Mouse (Mus musculus) lung, embryonic 16.5 days (tissue): ENCODE results near the gene Dock8. TPM values are rescaled to one million over a fixed set of nuclear protein-coding genes. Genes with fewer than 3 reads are reported as not detected.

Experiments
- ATAC-seq: fragments of 200-750 bp; cut with Nextera tagmentation; 2 replicates; pipeline ENCODE4 v1.8.0; 2017; ENCODE audit warnings: low read depth, mild to moderate bottlenecking, moderate library complexity
- H3K27ac ChIP-seq: fragments of 300-500 bp; sonication (generic); 2 replicates; pipeline ENCODE4 v1.5.1; 2014; ENCODE audit warnings: mild to moderate bottlenecking, control low read depth, low read length
- H3K27me3 ChIP-seq: fragments of 300-500 bp; sonication (generic); 2 replicates; pipeline ENCODE4 v1.6.1; 2014; ENCODE audit warnings: low read depth, low read length, mixed read lengths; ENCODE audit not compliant: control insufficient read depth, insufficient read depth
- H3K36me3 ChIP-seq: fragments of 300-500 bp; sonication (generic); 2 replicates; pipeline ENCODE4 v1.6.1; 2014; ENCODE audit warnings: low read length; ENCODE audit not compliant: control insufficient read depth, insufficient read depth
- H3K4me1 ChIP-seq: fragments of 300-500 bp; sonication (generic); replicated peaks from 2 replicates; pipeline ENCODE4 v1.6.1; 2014; ENCODE audit warnings: low read length, mixed read lengths; ENCODE audit not compliant: control insufficient read depth, insufficient read depth
- H3K4me2 ChIP-seq: fragments of 300-500 bp; sonication (generic); 2 replicates; pipeline ENCODE4 v1.6.1; 2014; ENCODE audit warnings: low read depth, low read length, control low read depth
- H3K4me3 ChIP-seq: fragments of 300-500 bp; sonication (generic); 2 replicates; pipeline ENCODE4 v1.5.1; 2014; ENCODE audit warnings: mild to moderate bottlenecking, low read length, control low read depth
- H3K9ac ChIP-seq: fragments of 300-500 bp; sonication (generic); 2 replicates; pipeline ENCODE4 v1.6.1; 2014; ENCODE audit warnings: low read length, control low read depth
- H3K9me3 ChIP-seq: fragments of 300-500 bp; sonication (generic); 2 replicates; pipeline ENCODE4 v1.6.1; 2016; ENCODE audit warnings: low read length; ENCODE audit not compliant: control insufficient read depth
- WGBS: fragments of 180-500 bp; shearing (Covaris S2); extraction: QIAGEN DNeasy Blood & Tissue Kit; methylation state at CpG from one replicate; pipeline ENCODE4 v1.1.7; 2014; 5-methylcytosine and 5-hydroxymethylcytosine counted together
- polyA plus RNA-seq: library from polyadenylated mRNA; unstranded; fragments of >200 nt; fragmentation: Nextera tagmentation; extraction: Ambion mirVana; gene quantifications from 2 replicates; pipeline ENCODE4 v1.2.1, GENCODE M21; 2015

Gene Dock8
- polyA plus RNA-seq, 1 experiment from 2014 or later, result 3.9 TPM

- WGBS, result 55% methylated on average over 9 of the region's 9 CpGs
- H3K27ac ChIP-seq, result no peak overlapping the region
- ATAC-seq, result no peak
- H3K27me3 ChIP-seq, result no peaks in the 10 kb centered on the region
- no peaks in the 10 kb centered on the region for H3K4me1 ChIP-seq
- no peak overlapping the region for H3K9ac ChIP-seq
- H3K9me3 ChIP-seq, result no peaks in the 10 kb centered on the region
- no peaks in the 10 kb centered on the region for H3K36me3 ChIP-seq
- no peak overlapping the region for H3K4me3 ChIP-seq
- H3K4me2 ChIP-seq, result no peak overlapping the region
Observed at GRCm38 (mm10) chr19:25166412-25166811, 167.1 kb downstream of the Dock8 start.

GRCm38 (mm10) chr19:25171395-25171794 lies 172.1 kb downstream of the Dock8 start:
- ATAC-seq, result no peak
- H3K4me3 ChIP-seq, result no peak overlapping the region
- WGBS, result 44% methylated on average over 10 of the region's 10 CpGs

GRCm38 (mm10) chr19:25176746-25177145 lies 177.4 kb downstream of the Dock8 start:
- no peak overlapping the region for H3K4me3 ChIP-seq
- H3K4me2 ChIP-seq, result no peak overlapping the region
- 87% methylated on average over 11 of the region's 11 CpGs for WGBS
- H3K4me1 ChIP-seq, result no peaks in the 10 kb centered on the region
- H3K9me3 ChIP-seq, result no peaks in the 10 kb centered on the region
- H3K9ac ChIP-seq, result no peak overlapping the region
- ATAC-seq, result no peak
- no peaks in the 10 kb centered on the region for H3K36me3 ChIP-seq
- no peaks in the 10 kb centered on the region for H3K27me3 ChIP-seq
- H3K27ac ChIP-seq, result no peak overlapping the region

More at GRCm38 (mm10) chr19:25171395-25171794, 172.1 kb downstream of the Dock8 start:
- Histone ChIP-seq H3K36me3 (no peaks in the 10 kb centered on the region), H3K9ac (no peak overlapping the region), H3K4me1 (no peaks in the 10 kb centered on the region), H3K27me3 (no peaks in the 10 kb centered on the region), H3K9me3 (no peaks in the 10 kb centered on the region), H3K27ac (no peak overlapping the region), H3K4me2 (no peak overlapping the region)

- peaks cover 2% of the 10 kb centered on the region; the same call in 1 of the 2 replicates for H3K4me1 ChIP-seq
- no peak overlapping the region for H3K4me3 ChIP-seq
- no peak for ATAC-seq
- H3K36me3 ChIP-seq, result no peaks in the 10 kb centered on the region
- WGBS, result 75% methylated on average over 6 of the region's 6 CpGs
- H3K27ac ChIP-seq, result no peak overlapping the region
- no peaks in the 10 kb centered on the region for H3K9me3 ChIP-seq
- no peak overlapping the region for H3K9ac ChIP-seq
- no peaks in the 10 kb centered on the region for H3K27me3 ChIP-seq
- no peak overlapping the region for H3K4me2 ChIP-seq
Observed at GRCm38 (mm10) chr19:25180024-25180423, 180.7 kb downstream of the Dock8 start.

- Histone ChIP-seq H3K4me3 (no peak overlapping the region), H3K36me3 (no peaks in the 10 kb centered on the region), H3K9me3 (no peaks in the 10 kb centered on the region), H3K27me3 (no peaks in the 10 kb centered on the region), H3K4me2 (no peak overlapping the region), H3K4me1 (peaks cover 6% of the 10 kb centered on the region; the same call in 1 of the 2 replicates), H3K9ac (no peak overlapping the region), H3K27ac (no peak overlapping the region)
- ATAC-seq, result no peak
- WGBS, result 76% methylated on average over 6 of the region's 6 CpGs
Observed at GRCm38 (mm10) chr19:25180547-25180946, 181.2 kb downstream of the Dock8 start.

- no peaks in the 10 kb centered on the region for H3K27me3 ChIP-seq
- H3K9ac ChIP-seq, result no peak overlapping the region
- peaks cover 19% of the 10 kb centered on the region; the same call in 1 of the 2 replicates for H3K4me1 ChIP-seq
- H3K4me3 ChIP-seq, result no peak overlapping the region
- ATAC-seq, result no peak
- no peak overlapping the region for H3K27ac ChIP-seq
- no peak overlapping the region for H3K4me2 ChIP-seq
- 80% methylated on average over 7 of the region's 7 CpGs for WGBS
- no peaks in the 10 kb centered on the region for H3K36me3 ChIP-seq
- H3K9me3 ChIP-seq, result no peaks in the 10 kb centered on the region
Observed at GRCm38 (mm10) chr19:25184076-25184475, 184.7 kb downstream of the Dock8 start.

- peak overlapping the region; percentile 23; the same call in 1 of the 2 replicates for H3K27ac ChIP-seq
- peak; percentile 26; the same call in 1 of the 2 replicates for ATAC-seq
- 47% methylated on average over 5 of the region's 5 CpGs for WGBS
- H3K4me2 ChIP-seq, result no peak overlapping the region
- no peaks in the 10 kb centered on the region for H3K27me3 ChIP-seq
- H3K4me1 ChIP-seq, result peaks cover 19% of the 10 kb centered on the region; the same call in 1 of the 2 replicates
- H3K36me3 ChIP-seq, result no peaks in the 10 kb centered on the region
- no peaks in the 10 kb centered on the region for H3K9me3 ChIP-seq
- H3K4me3 ChIP-seq, result no peak overlapping the region
- H3K9ac ChIP-seq, result no peak overlapping the region
Observed at GRCm38 (mm10) chr19:25186316-25186715, 187.0 kb downstream of the Dock8 start.

- WGBS, result 65% methylated on average over 18 of the region's 18 CpGs
- Histone ChIP-seq H3K9me3 (no peaks in the 10 kb centered on the region), H3K4me2 (peak overlapping the region; percentile 25; the same call in 1 of the 2 replicates), H3K27ac (no peak overlapping the region), H3K36me3 (no peaks in the 10 kb centered on the region), H3K27me3 (no peaks in the 10 kb centered on the region), H3K4me1 (peaks cover 19% of the 10 kb centered on the region; the same call in 1 of the 2 replicates), H3K9ac (no peak overlapping the region), H3K4me3 (no peak overlapping the region)
- peak; percentile 57 for ATAC-seq
Observed at GRCm38 (mm10) chr19:25187681-25188080, 188.3 kb downstream of the Dock8 start.

- H3K4me3 ChIP-seq, result no peak overlapping the region
- H3K27me3 ChIP-seq, result no peaks in the 10 kb centered on the region
- no peaks in the 10 kb centered on the region for H3K9me3 ChIP-seq
- H3K36me3 ChIP-seq, result no peaks in the 10 kb centered on the region
- no peak overlapping the region for H3K27ac ChIP-seq
- H3K4me2 ChIP-seq, result no peak overlapping the region
- no peak overlapping the region for H3K9ac ChIP-seq
- no peak for ATAC-seq
- H3K4me1 ChIP-seq, result no peaks in the 10 kb centered on the region
- 94% methylated on average over 9 of the region's 9 CpGs for WGBS
Observed at GRCm38 (mm10) chr19:25193751-25194150, 194.4 kb downstream of the Dock8 start.
